Mouse (Mus musculus) stomach, embryonic 14.5 days (tissue): ENCODE results near the gene Stk11. TPM values are rescaled to one million over a fixed set of nuclear protein-coding genes. Genes with fewer than 3 reads are reported as not detected.
A peak's percentile ranks its signal among the peaks of the same experiment; 100 is the strongest.

Source experiments
- ATAC-seq: fragments of 200-750 bp; cut with Nextera tagmentation; 2 replicates; pipeline ENCODE4 v1.8.0; 2017; ENCODE audit warnings: low read depth, moderate TSS enrichment; ENCODE audit not compliant: insufficient number of reproducible peaks, insufficient read depth, low FRiP score
- H3K27ac ChIP-seq: fragments of 300-500 bp; sonication (generic); 2 replicates; pipeline ENCODE4 v1.5.1; 2014; ENCODE audit warnings: mild to moderate bottlenecking, low read length, moderate library complexity, mixed read lengths
- H3K27me3 ChIP-seq: fragments of 300-500 bp; sonication (generic); 2 replicates; pipeline ENCODE4 v1.6.1; 2014; ENCODE audit warnings: low read length, control low read depth, mixed read lengths; ENCODE audit not compliant: control insufficient read depth, insufficient read depth
- H3K36me3 ChIP-seq: fragments of 300-500 bp; sonication (generic); 2 replicates; pipeline ENCODE4 v1.6.1; 2014; ENCODE audit warnings: mild to moderate bottlenecking, control low read depth, low read length, moderate library complexity, mixed read lengths; ENCODE audit not compliant: control insufficient read depth, insufficient read depth
- H3K4me1 ChIP-seq: fragments of 300-500 bp; sonication (generic); 2 replicates; pipeline ENCODE4 v1.6.1; 2014; ENCODE audit warnings: low read length, control low read depth, mixed read lengths; ENCODE audit not compliant: control insufficient read depth, insufficient read depth
- H3K4me2 ChIP-seq: fragments of 300-500 bp; sonication (generic); replicated peaks from 2 replicates; pipeline ENCODE4 v1.6.1; 2014; ENCODE audit warnings: low read depth, low read length, control low read depth
- H3K4me3 ChIP-seq: fragments of 300-500 bp; sonication (generic); 2 replicates; pipeline ENCODE4 v1.5.1; 2014; ENCODE audit warnings: low read depth, low read length, control low read depth
- H3K9ac ChIP-seq: fragments of 300-500 bp; sonication (generic); replicated peaks from 2 replicates; pipeline ENCODE4 v1.6.1; 2014; ENCODE audit warnings: low read depth, mild to moderate bottlenecking, control low read depth, low read length, moderate library complexity, mixed read lengths
- H3K9me3 ChIP-seq: fragments of 300-500 bp; sonication (generic); 2 replicates; pipeline ENCODE4 v1.6.1; 2016; ENCODE audit warnings: low read depth, low read length, control low read depth; ENCODE audit not compliant: control insufficient read depth
- WGBS: fragments of 180-500 bp; shearing (Covaris S2); extraction: QIAGEN DNeasy Blood & Tissue Kit; methylation state at CpG from one replicate; pipeline ENCODE4 v1.1.7; 2014; 5-methylcytosine and 5-hydroxymethylcytosine counted together
- polyA plus RNA-seq: library from polyadenylated mRNA; unstranded; fragments of >200 nt; fragmentation: Nextera tagmentation; extraction: Ambion mirVana; gene quantifications from 2 replicates; pipeline ENCODE4 v1.2.1, GENCODE M21; 2014

Gene Stk11
- polyA plus RNA-seq, 1 experiment from 2014 or later, result 25.2 TPM

DNA sequence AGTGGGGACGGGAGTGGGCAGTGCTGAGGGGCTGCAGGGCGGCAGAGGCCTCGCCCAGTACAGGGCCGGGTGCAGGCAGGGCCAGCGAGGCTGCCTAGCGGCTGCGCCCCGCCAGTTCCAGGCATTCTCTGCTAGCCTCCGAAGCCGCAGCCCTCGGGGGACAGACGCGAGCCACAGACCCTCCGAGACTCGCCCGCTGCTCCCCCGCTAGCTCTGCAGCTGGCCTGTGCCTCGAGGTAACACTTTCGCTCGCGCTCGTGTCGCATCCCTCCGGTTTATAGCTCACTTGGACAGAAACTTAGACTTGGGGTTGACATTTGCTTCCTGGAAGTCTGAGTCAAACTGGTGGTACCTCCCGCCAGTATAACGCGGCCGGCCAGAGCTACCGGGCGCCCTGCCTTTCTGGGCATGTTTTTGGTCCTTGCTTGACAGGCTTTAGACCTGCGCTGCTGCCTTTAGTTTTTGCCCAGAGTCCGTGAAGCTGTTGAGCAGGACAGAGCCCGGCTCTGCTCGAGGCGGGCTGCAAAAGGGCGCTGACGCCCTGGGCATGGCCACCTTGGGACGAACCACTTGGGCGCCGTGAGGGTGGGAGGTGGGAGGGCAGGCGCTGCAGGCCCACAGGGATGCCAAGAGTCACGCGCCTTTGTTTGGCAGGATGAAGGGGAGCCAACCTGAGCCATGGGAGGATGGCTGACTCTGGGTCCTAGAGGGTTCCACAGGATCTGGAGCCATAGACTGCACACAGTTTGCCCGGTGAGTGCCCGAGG is 56.3 kb downstream of the Stk11 start:
- ATAC-seq, result no peak
- no peak overlapping the region for H3K9ac ChIP-seq
- no peaks in the 10 kb centered on the region for H3K9me3 ChIP-seq
- H3K4me3 ChIP-seq, result no peak overlapping the region
- 83% methylated on average over 45 of the region's 45 CpGs for WGBS
- H3K27ac ChIP-seq, result peak overlapping the region; percentile 85; the same call in 1 of the 2 replicates
- H3K27me3 ChIP-seq, result no peaks in the 10 kb centered on the region
- peak overlapping the region; percentile 50 for H3K4me2 ChIP-seq
- peaks cover 21% of the 10 kb centered on the region for H3K4me1 ChIP-seq
- H3K36me3 ChIP-seq, result peaks cover 26% of the 10 kb centered on the region

DNA sequence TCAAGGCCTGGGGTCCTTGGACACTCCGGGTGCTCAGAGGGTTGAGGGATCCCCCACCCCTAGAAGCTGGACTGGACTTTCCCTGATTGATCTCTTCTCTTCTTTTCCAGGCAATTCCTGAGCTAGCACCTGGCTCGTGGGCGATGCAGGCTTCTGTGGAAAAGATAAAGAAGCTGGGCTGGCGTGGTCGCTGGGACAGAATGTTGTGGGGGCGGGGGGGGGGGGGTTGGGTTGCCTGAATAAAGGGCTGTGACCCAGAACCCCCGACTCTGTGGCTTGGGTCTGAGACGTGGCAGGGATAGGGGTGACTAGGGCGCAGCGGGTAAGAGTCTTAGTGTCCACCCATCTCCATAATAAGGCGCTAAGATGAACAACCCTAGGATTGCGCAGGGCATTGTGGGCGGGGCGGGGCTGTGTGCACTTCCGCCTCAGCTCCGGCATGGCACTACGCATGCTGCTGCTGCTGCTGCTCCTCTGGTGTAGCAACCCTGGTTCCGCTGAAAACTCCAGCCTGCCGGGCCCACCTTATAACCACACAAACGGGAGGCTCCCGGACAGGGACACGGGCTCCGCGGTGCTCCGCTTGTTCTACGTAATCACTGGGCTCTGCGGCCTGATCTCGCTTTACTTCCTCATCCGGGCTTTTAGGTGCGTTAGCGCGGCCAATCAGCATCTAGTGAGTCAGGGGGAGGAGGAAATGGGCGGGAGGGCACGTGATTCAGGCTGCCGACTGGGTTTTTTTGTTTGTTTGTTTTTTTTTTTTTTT is 57.1 kb downstream of the Stk11 start, which contains the start of gene 1600002K03Rik:
1600002K03Rik (plus strand) TSS at position 418 of the 766 bp plus-strand sequence.
- peaks cover 26% of the 10 kb centered on the region for H3K36me3 ChIP-seq
- peak; percentile 78 for ATAC-seq
- peak within 1 kb of the TSS; percentile 50 for H3K4me2 ChIP-seq
- peak within 1 kb of the TSS; percentile 40; the same call in 1 of the 2 replicates for H3K9ac ChIP-seq
- 7% methylated on average over 35 of the region's 35 CpGs for WGBS
- peak within 1 kb of the TSS; percentile 47 for H3K4me3 ChIP-seq
- no peaks in the 10 kb centered on the region for H3K27me3 ChIP-seq
- H3K4me1 ChIP-seq, result peaks cover 20% of the 10 kb centered on the region
- peak within 1 kb of the TSS; percentile 85 for H3K27ac ChIP-seq
- no peaks in the 10 kb centered on the region for H3K9me3 ChIP-seq

DNA sequence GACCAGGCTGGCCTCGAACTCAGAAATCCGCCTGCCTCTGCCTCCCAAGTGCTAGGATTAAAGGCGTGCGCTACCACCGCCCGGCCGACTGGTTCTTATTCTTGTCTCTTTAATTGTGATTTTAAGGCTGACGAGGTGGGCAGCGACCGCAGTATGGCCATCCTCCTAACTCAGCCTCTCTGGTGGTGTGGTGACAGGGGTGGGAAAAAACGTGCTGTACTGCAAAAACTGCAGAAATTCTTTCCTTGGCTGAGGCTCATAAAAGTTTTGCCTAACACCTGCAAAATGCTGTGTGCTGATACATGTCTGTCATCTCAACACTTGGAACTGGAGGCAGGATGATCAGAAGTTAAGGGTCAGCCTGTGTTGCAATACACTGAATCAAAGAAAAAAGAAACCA is 57.8 kb downstream of the Stk11 start:
- Histone ChIP-seq H3K4me3 (peak overlapping the region; percentile 47; the same call in 1 of the 2 replicates), H3K4me1 (peaks cover 20% of the 10 kb centered on the region), H3K27me3 (no peaks in the 10 kb centered on the region), H3K9ac (peak overlapping the region; percentile 40; the same call in 1 of the 2 replicates), H3K27ac (no peak overlapping the region; the same call in 1 of the 2 replicates), H3K9me3 (no peaks in the 10 kb centered on the region), H3K36me3 (peaks cover 26% of the 10 kb centered on the region), H3K4me2 (peak overlapping the region; percentile 50)
- no peak for ATAC-seq
- WGBS, result 16% methylated on average over 11 of the region's 11 CpGs

DNA sequence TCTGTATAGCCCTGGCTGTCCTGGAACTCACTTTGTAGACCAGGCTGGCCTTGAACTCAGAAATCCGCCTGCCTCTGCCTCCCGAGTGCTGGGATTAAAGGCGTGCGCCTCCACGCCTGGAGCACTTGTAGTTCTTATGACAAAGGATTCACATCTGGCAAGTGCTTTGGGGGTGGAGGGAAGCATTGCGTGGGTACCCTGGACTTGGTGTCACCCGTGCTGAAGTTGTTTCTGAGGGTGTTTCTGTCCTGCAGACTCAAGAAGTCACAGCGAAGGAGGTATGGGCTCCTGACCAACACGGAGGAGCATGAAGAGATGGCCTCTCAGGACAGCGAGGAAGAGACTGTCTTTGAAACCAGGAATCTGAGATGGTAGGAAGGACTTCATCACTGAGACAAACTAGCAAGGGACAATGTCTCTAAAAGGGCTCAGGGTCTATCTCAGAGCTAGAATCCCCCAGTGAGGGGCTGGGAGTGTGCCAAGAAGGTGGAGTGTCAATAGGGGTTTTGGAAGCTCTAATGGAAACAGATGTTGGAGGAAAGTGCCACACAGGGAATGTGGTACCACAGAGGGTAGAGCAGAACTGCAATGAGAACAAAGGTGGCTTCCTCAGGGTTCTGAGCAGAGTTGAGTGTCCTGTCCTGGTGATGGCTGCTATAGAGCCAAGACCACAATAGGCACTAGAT is 58.5 kb downstream of the Stk11 start:
- H3K9ac ChIP-seq, result no peak overlapping the region
- 85% methylated on average over 10 of the region's 10 CpGs for WGBS
- no peaks in the 10 kb centered on the region for H3K27me3 ChIP-seq
- peaks cover 26% of the 10 kb centered on the region for H3K36me3 ChIP-seq
- no peak for ATAC-seq
- H3K4me1 ChIP-seq, result peaks cover 13% of the 10 kb centered on the region
- no peak overlapping the region for H3K27ac ChIP-seq
- H3K9me3 ChIP-seq, result no peaks in the 10 kb centered on the region
- H3K4me3 ChIP-seq, result no peak overlapping the region
- no peak overlapping the region for H3K4me2 ChIP-seq

DNA sequence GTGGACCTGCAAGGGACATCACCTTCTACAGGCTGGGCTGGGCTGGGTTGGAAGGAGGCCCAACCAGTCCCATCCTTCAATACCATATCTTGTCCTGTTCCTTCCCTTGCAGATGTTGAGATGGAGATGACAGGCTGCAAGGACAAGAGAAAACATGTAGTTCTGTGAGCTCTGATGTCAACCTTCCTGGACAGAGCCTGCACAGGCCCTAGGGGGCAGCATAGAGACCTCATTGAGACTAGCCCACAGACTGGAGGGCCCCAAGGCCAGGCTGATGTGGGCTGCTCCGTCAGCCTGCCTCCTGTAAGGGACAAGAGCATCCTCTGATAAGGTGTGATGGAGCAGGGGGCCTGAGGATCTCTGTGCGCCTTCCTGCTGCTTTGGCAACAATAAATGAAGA is 59.1 kb downstream of the Stk11 start:
- Histone ChIP-seq H3K9ac (no peak overlapping the region), H3K36me3 (peaks cover 26% of the 10 kb centered on the region), H3K4me3 (no peak overlapping the region), H3K9me3 (no peaks in the 10 kb centered on the region), H3K4me2 (no peak overlapping the region), H3K27ac (no peak overlapping the region), H3K27me3 (no peaks in the 10 kb centered on the region), H3K4me1 (peaks cover 7% of the 10 kb centered on the region)
- ATAC-seq, result no peak
- 62% methylated on average over 2 of the region's 2 CpGs for WGBS

DNA sequence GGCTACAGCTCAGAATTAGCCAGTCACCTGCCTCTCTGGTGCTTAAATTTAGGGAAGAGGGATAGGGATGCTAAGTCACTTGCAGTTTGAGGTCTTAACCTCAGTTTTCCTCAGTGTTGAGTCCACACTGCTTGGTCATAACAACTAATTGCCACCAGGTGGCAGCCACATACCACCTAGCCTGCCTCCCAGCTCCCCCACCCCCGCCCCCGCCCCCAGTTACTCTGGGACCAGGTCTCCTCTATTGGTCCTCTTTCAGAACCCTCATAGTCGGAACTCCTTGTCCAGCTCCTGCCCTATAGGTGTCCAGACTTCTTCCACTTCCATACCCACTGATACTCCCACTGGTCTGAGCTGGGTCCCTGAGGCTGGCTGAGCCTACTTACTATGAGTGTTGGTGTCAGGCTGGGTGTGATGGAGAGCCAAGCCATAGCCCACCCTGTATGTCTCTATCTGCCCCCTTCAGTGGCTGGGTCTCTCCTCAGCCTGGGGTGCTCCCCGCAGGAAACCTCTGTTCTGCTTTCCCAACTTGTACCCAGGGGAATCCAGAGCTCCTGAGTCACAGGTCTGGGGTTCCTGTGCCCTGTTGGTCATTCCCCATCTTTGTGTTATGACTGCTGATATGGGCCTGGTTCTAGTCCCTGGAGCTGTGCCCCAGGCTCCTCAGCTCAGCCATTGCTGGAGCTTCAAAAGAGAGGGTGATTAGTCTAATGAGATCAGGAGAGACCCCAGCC is 60.1 kb downstream of the Stk11 start:
- no peak for ATAC-seq

DNA sequence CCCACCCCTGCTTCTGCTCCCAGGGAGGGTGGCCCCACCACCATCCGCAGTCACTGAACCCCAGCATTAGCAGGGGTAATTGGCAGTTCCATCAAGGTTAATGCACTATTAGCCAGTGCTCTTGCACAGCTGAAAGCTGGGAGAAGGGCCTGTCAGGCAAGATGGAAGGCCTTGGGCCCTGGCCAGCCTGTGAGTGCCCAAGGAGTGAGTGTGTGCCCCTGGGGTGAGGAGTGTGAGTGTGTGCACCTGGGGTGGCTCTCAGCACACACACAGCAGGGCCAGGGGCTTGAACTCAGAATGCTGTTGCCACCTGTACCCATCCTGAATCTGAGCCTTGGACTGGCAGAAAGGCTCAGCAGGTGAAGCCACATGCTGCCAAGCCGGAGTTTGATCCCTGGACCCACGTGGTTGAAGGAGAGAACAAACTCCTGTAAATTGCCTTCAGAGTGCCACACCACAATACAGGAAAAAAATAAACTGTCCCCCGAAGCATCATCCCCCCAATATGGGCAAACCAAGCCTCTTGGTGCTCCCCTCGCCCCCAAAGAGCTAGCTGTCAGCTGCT is 60.7 kb downstream of the Stk11 start:
- ATAC-seq, result no peak
- no peaks in the 10 kb centered on the region for H3K27me3 ChIP-seq
- no peaks in the 10 kb centered on the region for H3K9me3 ChIP-seq
- 78% methylated on average over 5 of the region's 5 CpGs for WGBS
- peaks cover 10% of the 10 kb centered on the region; the same call in 1 of the 2 replicates for H3K36me3 ChIP-seq
- H3K4me1 ChIP-seq, result peaks cover 18% of the 10 kb centered on the region
- H3K9ac ChIP-seq, result no peak overlapping the region
- H3K4me3 ChIP-seq, result no peak overlapping the region
- H3K4me2 ChIP-seq, result no peak overlapping the region
- no peak overlapping the region for H3K27ac ChIP-seq

More for the DNA sequence above, 60.1 kb downstream of the Stk11 start:
- peaks cover 12% of the 10 kb centered on the region for H3K4me1 ChIP-seq
- no peaks in the 10 kb centered on the region for H3K9me3 ChIP-seq
- peaks cover 16% of the 10 kb centered on the region for H3K36me3 ChIP-seq
- H3K4me3 ChIP-seq, result no peak overlapping the region
- no peaks in the 10 kb centered on the region for H3K27me3 ChIP-seq
- WGBS, result 29% methylated on average over 4 of the region's 4 CpGs
- no peak overlapping the region for H3K27ac ChIP-seq
- no peak overlapping the region for H3K9ac ChIP-seq
- H3K4me2 ChIP-seq, result no peak overlapping the region
